Mouse (Mus musculus): ENCODE data around the gene Gm13289. TPM values are rescaled to one million over a fixed set of nuclear protein-coding genes. Genes with fewer than 3 reads are reported as not detected.
"Not testable (repeated sequence)": the region's sequence is repeated elsewhere in the genome, so short reads cannot be mapped to it uniquely, and the experiment has no call there.

Gene Gm13289
- not detected in 2 replicates for total RNA-seq (2014; rRNA removed; ENCODE audit: low replicate concordance)
- not detected in 2 replicates for polyA plus RNA-seq (2015; fragmentation: Nextera tagmentation; extraction: Ambion mirVana)

- not testable (repeated sequence) for H3K36me3 ChIP-seq (replicated peaks; ENCODE audit: control insufficient read depth, insufficient read depth, low read length); H3K4me3 ChIP-seq (ENCODE audit: low read depth, low read length); H3K27me3 ChIP-seq (ENCODE audit: control insufficient read depth, insufficient read depth, low read length); H3K9ac ChIP-seq (replicated peaks; ENCODE audit: low read depth, low read length); H3K27ac ChIP-seq (ENCODE audit: low read depth); H3K4me2 ChIP-seq (ENCODE audit: low read depth, low read length); DNase-seq (ENCODE audit: low spot score); H3K9me3 ChIP-seq (replicated peaks; ENCODE audit: control insufficient read depth, low read length); ATAC-seq (ENCODE audit: insufficient read depth, low read depth); H3K4me1 ChIP-seq (ENCODE audit: control insufficient read depth, insufficient read depth)
- no CpG with 5 or more reads among the region's 29 CpGs for WGBS
Observed at GRCm38 (mm10) chr4:88776622-88777021, at the start of gene Gm13289. Gene Gm13289 (plus strand): TSS chr4:88776922.

GRCm38 (mm10) chr4:88727324-88727723 lies 49.4 kb upstream of the Gm13289 start:
- Histone ChIP-seq H3K9ac (replicated peaks; ENCODE audit: low read depth, low read length) (no peak overlapping the region), H3K9me3 (replicated peaks; ENCODE audit: control insufficient read depth, low read length) (no peaks in the 10 kb centered on the region), H3K36me3 (replicated peaks; ENCODE audit: control insufficient read depth, insufficient read depth, low read length) (no peaks in the 10 kb centered on the region), H3K27me3 (ENCODE audit: control insufficient read depth, insufficient read depth, low read length) (no peaks in the 10 kb centered on the region), H3K4me1 (ENCODE audit: control insufficient read depth, insufficient read depth) (no peaks in the 10 kb centered on the region), H3K27ac (ENCODE audit: low read depth) (no peak overlapping the region), H3K4me3 (ENCODE audit: low read depth, low read length) (no peak overlapping the region), H3K4me2 (ENCODE audit: low read depth, low read length) (no peak overlapping the region)
- 0% methylated on average over 1 of the region's 1 CpGs for WGBS
- ATAC-seq (ENCODE audit: insufficient read depth, low read depth) (no peak), DNase-seq (ENCODE audit: low spot score) (peak; percentile 49)
- TF ChIP-seq EP300 (IDR thresholded peaks at IDR 0.05; ENCODE audit: low read depth) (no peak), CTCF (IDR thresholded peaks at IDR 0.05; ENCODE audit: low read depth) (peak; percentile 76)

DNA sequence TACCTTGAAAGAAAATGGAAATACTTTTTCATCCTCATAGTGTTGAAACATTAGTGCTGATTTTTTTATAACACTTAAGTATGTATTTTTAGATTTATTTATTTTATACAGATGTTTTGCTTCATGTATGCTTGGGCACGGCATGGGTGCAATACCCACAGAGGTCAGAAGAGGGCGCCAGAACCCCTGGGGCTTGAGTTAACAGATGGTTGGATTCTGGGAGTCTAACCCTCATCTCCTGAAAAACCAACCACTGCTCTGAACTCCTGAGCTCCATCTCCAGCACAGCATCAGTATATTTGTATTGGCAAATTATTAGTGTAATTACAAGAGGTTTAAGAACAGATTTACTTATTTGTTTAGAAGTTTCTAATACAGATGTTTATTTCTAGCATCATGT lies 38.2 kb upstream of the Gm13289 start:
- Histone ChIP-seq H3K9me3 (replicated peaks; ENCODE audit: control insufficient read depth, low read length) (no peaks in the 10 kb centered on the region), H3K27me3 (ENCODE audit: control insufficient read depth, insufficient read depth, low read length) (no peaks in the 10 kb centered on the region), H3K4me3 (ENCODE audit: low read depth, low read length) (no peak overlapping the region), H3K36me3 (replicated peaks; ENCODE audit: control insufficient read depth, insufficient read depth, low read length) (no peaks in the 10 kb centered on the region), H3K9ac (replicated peaks; ENCODE audit: low read depth, low read length) (no peak overlapping the region), H3K27ac (ENCODE audit: low read depth) (no peak overlapping the region), H3K4me1 (ENCODE audit: control insufficient read depth, insufficient read depth) (no peaks in the 10 kb centered on the region), H3K4me2 (ENCODE audit: low read depth, low read length) (no peak overlapping the region)
- no peak for ATAC-seq (ENCODE audit: insufficient read depth, low read depth)
- TF ChIP-seq EP300 (IDR thresholded peaks at IDR 0.05; ENCODE audit: low read depth) = no peak
- TF ChIP-seq CTCF (IDR thresholded peaks at IDR 0.05; ENCODE audit: low read depth) = peak; percentile 92
- WGBS = 6% methylated on average over 2 of the region's 2 CpGs
- peak; percentile 61 for DNase-seq (ENCODE audit: low spot score)

DNA sequence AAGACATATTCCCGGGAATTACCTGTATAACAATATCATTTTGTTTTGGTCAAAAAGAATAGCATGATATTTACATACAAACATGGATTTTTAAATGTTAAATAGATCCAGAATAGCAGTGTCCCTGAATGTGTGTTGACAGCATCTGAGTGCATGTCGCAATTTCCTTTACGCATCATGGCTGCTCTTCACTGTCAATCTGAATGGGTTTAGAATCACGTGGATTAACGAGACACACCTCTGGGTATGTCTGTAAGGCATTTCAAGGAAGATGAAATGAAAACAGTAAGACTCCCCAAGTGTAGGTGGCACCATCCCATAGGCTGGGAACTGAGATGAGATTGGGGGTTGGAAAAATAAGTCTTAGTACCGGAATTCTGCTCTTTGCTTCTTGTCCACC lies 37.7 kb upstream of the Gm13289 start:
- DNase-seq (ENCODE audit: low spot score) = no peak
- no peak overlapping the region for H3K27ac ChIP-seq (ENCODE audit: low read depth)
- no peak overlapping the region for H3K4me2 ChIP-seq (ENCODE audit: low read depth, low read length)
- no peak overlapping the region for H3K9ac ChIP-seq (replicated peaks; ENCODE audit: low read depth, low read length)
- H3K4me1 ChIP-seq (ENCODE audit: control insufficient read depth, insufficient read depth) = no peaks in the 10 kb centered on the region
- no peaks in the 10 kb centered on the region for H3K9me3 ChIP-seq (replicated peaks; ENCODE audit: control insufficient read depth, low read length)
- H3K36me3 ChIP-seq (replicated peaks; ENCODE audit: control insufficient read depth, insufficient read depth, low read length) = no peaks in the 10 kb centered on the region
- TF ChIP-seq CTCF (IDR thresholded peaks at IDR 0.05; ENCODE audit: low read depth) (no peak), EP300 (IDR thresholded peaks at IDR 0.05; ENCODE audit: low read depth) (no peak)
- no peak overlapping the region for H3K4me3 ChIP-seq (ENCODE audit: low read depth, low read length)
- WGBS = 88% methylated on average over 6 of the region's 6 CpGs
- no peak for ATAC-seq (ENCODE audit: insufficient read depth, low read depth)
- no peaks in the 10 kb centered on the region for H3K27me3 ChIP-seq (ENCODE audit: control insufficient read depth, insufficient read depth, low read length)

GRCm38 (mm10) chr4:88741426-88741825 lies 35.3 kb upstream of the Gm13289 start:
- Histone ChIP-seq H3K9me3 (replicated peaks; ENCODE audit: control insufficient read depth, low read length) (no peaks in the 10 kb centered on the region), H3K9ac (replicated peaks; ENCODE audit: low read depth, low read length) (no peak overlapping the region), H3K27ac (ENCODE audit: low read depth) (no peak overlapping the region), H3K36me3 (replicated peaks; ENCODE audit: control insufficient read depth, insufficient read depth, low read length) (no peaks in the 10 kb centered on the region), H3K4me1 (ENCODE audit: control insufficient read depth, insufficient read depth) (no peaks in the 10 kb centered on the region), H3K27me3 (ENCODE audit: control insufficient read depth, insufficient read depth, low read length) (no peaks in the 10 kb centered on the region), H3K4me3 (ENCODE audit: low read depth, low read length) (no peak overlapping the region), H3K4me2 (ENCODE audit: low read depth, low read length) (no peak overlapping the region)
- 80% methylated on average over 4 of the region's 4 CpGs for WGBS
- DNase-seq (ENCODE audit: low spot score) = no peak
- ATAC-seq (ENCODE audit: insufficient read depth, low read depth) = no peak
- TF ChIP-seq EP300 (IDR thresholded peaks at IDR 0.05; ENCODE audit: low read depth) = no peak
- TF ChIP-seq CTCF (IDR thresholded peaks at IDR 0.05; ENCODE audit: low read depth) = no peak

DNA sequence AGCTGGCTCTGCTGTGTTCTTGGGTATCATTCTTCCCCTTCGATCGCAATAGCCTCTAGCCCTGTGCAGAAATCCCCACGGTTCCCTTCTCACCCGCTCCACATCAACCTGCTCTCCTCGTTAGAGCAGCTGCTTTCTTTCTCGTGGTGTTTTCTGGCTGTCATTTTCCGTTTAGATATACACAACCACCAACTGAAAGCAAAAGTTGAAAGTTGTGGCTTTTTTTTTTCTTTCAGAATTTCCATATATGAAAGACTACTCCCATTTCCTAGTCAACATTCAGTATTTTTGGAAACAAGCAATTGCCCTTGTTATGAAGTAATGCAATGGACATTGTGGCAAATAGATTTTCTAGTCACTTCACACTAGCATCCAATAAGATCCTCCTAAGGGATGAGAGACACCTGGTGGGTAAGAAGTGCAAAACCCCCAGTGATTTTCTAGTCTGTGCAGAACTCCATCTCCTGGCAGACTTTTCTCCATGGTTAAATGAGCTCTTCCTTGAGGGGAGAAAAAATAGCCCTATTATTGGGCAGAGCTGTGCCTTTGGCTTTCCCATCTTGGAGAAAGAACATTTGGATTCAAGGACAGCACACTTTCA lies 33.9 kb upstream of the Gm13289 start:
- DNase-seq (ENCODE audit: low spot score) = no peak
- H3K4me2 ChIP-seq (ENCODE audit: low read depth, low read length) = no peak overlapping the region
- H3K4me3 ChIP-seq (ENCODE audit: low read depth, low read length) = no peak overlapping the region
- no peaks in the 10 kb centered on the region for H3K4me1 ChIP-seq (ENCODE audit: control insufficient read depth, insufficient read depth)
- TF ChIP-seq CTCF (IDR thresholded peaks at IDR 0.05; ENCODE audit: low read depth) (peak; percentile 26; the same call in 1 of the 2 replicates), EP300 (IDR thresholded peaks at IDR 0.05; ENCODE audit: low read depth) (no peak)
- H3K27me3 ChIP-seq (ENCODE audit: control insufficient read depth, insufficient read depth, low read length) = no peaks in the 10 kb centered on the region
- H3K27ac ChIP-seq (ENCODE audit: low read depth) = no peak overlapping the region
- H3K36me3 ChIP-seq (replicated peaks; ENCODE audit: control insufficient read depth, insufficient read depth, low read length) = no peaks in the 10 kb centered on the region
- WGBS = 60% methylated on average over 7 of the region's 7 CpGs
- H3K9ac ChIP-seq (replicated peaks; ENCODE audit: low read depth, low read length) = no peak overlapping the region
- H3K9me3 ChIP-seq (replicated peaks; ENCODE audit: control insufficient read depth, low read length) = no peaks in the 10 kb centered on the region
- no peak for ATAC-seq (ENCODE audit: insufficient read depth, low read depth)

All from heart, postnatal 0 days (tissue).